Mouse (Mus musculus): ENCODE measurements around the gene Rin2.

DNA sequence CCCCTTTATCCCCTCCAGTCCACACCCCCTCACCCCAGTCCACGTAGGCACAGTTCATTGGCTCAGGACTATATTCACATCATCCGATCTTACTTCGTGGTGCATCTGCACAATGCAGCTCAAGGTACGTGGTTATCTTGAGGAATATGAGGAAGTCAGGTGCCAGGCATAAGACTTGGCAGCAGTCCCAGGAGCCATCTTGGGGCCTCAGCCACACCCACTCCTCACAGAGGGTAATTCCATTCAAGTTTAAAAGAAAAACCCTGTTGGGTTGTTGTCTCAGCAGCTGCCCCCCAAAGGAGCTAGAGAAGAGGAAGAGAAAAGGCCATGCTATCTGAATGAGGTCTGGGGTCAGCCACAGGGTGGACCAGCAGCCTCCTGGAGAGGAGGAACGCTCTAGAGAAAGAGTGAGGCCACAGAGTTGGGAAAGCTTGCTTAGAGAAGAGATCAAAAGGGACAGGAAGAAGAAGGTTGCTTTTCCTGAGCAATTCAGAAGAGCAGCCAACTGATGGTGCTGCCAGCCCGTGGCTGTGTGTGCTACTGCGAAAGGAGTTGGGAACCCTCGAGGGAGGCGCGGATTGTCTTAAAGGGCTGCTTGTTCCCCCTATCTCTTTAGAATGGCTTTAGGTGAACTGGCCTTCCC lies 16.5 kb downstream of the Rin2 start:
- TF ChIP-seq EP300 (IDR thresholded peaks at IDR 0.05) (no peak), CTCF (IDR thresholded peaks at IDR 0.05) (no peak)

Data from lung, postnatal 0 days (tissue).